Mouse (Mus musculus) megakaryocyte, embryonic 14.5 days (primary cell): ENCODE results near the gene Megf8. TPM values are rescaled to one million over a fixed set of nuclear protein-coding genes. Genes with fewer than 3 reads are reported as not detected.
A peak's percentile ranks its signal among the peaks of the same experiment; 100 is the strongest.

Experiments used
- H3K27me3 ChIP-seq: replicated peaks from 2 replicates; pipeline ENCODE3; 2012; ENCODE audit warnings: inconsistent platforms
- H3K36me3 ChIP-seq: replicated peaks from 2 replicates; pipeline ENCODE3; 2012; ENCODE audit warnings: low read length, inconsistent platforms, mixed read lengths
- H3K4me1 ChIP-seq: 2 replicates; pipeline ENCODE4 v1.6.1; 2012; ENCODE audit warnings: inconsistent platforms
- H3K4me3 ChIP-seq: replicated peaks from 2 replicates; pipeline ENCODE3; 2012; ENCODE audit warnings: moderate library complexity, mild to moderate bottlenecking, inconsistent platforms
- H3K9me3 ChIP-seq: 2 replicates; pipeline ENCODE4 v1.6.1; 2012; ENCODE audit warnings: inconsistent platforms
- FLI1 ChIP-seq: IDR thresholded peaks from 2 replicates; pipeline ENCODE4 v1.6.1; 2012; ENCODE audit warnings: low read length, inconsistent platforms, mixed read lengths
- GATA1 ChIP-seq: IDR thresholded peaks from 3 replicates; pipeline ENCODE4 v1.6.1; 2012; ENCODE audit warnings: mixed read lengths, low read length, inconsistent platforms, borderline replicate concordance
- polyA plus RNA-seq: library from polyadenylated mRNA; stranded (reverse); fragments of >175 nt; gene quantifications from 2 replicates; pipeline ENCODE4 v1.2.3, GENCODE M21; 2012; ENCODE audit warnings: low replicate concordance; ENCODE audit not compliant: insufficient read depth

Megf8 gene
- polyA plus RNA-seq, result 9.7 and 10.3 TPM in 2 replicates

GRCm38 (mm10) chr7:25316532-25317445 is at the start of gene Megf8:
Gene Megf8 (plus strand): TSS chr7:25317164.
- TF ChIP-seq GATA1 (no peak), FLI1 (no peak)
- H3K9me3 ChIP-seq, result no peaks in the 10 kb centered on the region; the same call in 1 of the 2 replicates
- H3K4me1 ChIP-seq, result peaks cover 37% of the 10 kb centered on the region
- no peaks in the 10 kb centered on the region for H3K36me3 ChIP-seq
- H3K27me3 ChIP-seq, result peaks cover 42% of the 10 kb centered on the region
- H3K4me3 ChIP-seq, result peak within 1 kb of the TSS; percentile 96

- Histone ChIP-seq H3K27me3 (no peaks in the 10 kb centered on the region), H3K4me3 (peak within 1 kb of the TSS; percentile 98), H3K36me3 (peaks cover 27% of the 10 kb centered on the region), H3K9me3 (no peaks in the 10 kb centered on the region), H3K4me1 (peaks cover 60% of the 10 kb centered on the region)
- TF ChIP-seq GATA1 (no peak), FLI1 (no peak)
Observed at GRCm38 (mm10) chr7:25267301-25267750, 49.6 kb upstream of the Megf8 start, which contains the start of gene Cic. Gene Cic (plus strand): TSS chr7:25267704.

GRCm38 (mm10) chr7:25267751-25268463 is 49.1 kb upstream of the Megf8 start:
- Histone ChIP-seq H3K36me3 (peaks cover 32% of the 10 kb centered on the region), H3K27me3 (no peaks in the 10 kb centered on the region), H3K9me3 (no peaks in the 10 kb centered on the region), H3K4me1 (peaks cover 64% of the 10 kb centered on the region), H3K4me3 (peak overlapping the region; percentile 98)
- no peak for TF ChIP-seq GATA1
- no peak for TF ChIP-seq FLI1

- Histone ChIP-seq H3K36me3 (peaks cover 39% of the 10 kb centered on the region), H3K4me1 (peaks cover 69% of the 10 kb centered on the region), H3K27me3 (no peaks in the 10 kb centered on the region), H3K9me3 (no peaks in the 10 kb centered on the region), H3K4me3 (peak overlapping the region; percentile 98)
- TF ChIP-seq GATA1 (no peak), FLI1 (no peak)
Observed at GRCm38 (mm10) chr7:25268588-25268987, 48.4 kb upstream of the Megf8 start.

- peaks cover 44% of the 10 kb centered on the region for H3K36me3 ChIP-seq
- H3K27me3 ChIP-seq, result no peaks in the 10 kb centered on the region
- no peaks in the 10 kb centered on the region for H3K9me3 ChIP-seq
- peak overlapping the region; percentile 98 for H3K4me3 ChIP-seq
- no peak for TF ChIP-seq GATA1
- no peak for TF ChIP-seq FLI1
- peaks cover 73% of the 10 kb centered on the region for H3K4me1 ChIP-seq
Observed at GRCm38 (mm10) chr7:25269029-25269428, 47.9 kb upstream of the Megf8 start.

GRCm38 (mm10) chr7:25269545-25270271 is 47.3 kb upstream of the Megf8 start:
- TF ChIP-seq GATA1 (no peak), FLI1 (no peak)
- Histone ChIP-seq H3K9me3 (no peaks in the 10 kb centered on the region), H3K36me3 (peaks cover 50% of the 10 kb centered on the region), H3K27me3 (no peaks in the 10 kb centered on the region), H3K4me1 (peaks cover 75% of the 10 kb centered on the region), H3K4me3 (peak overlapping the region; percentile 98)

- peaks cover 63% of the 10 kb centered on the region for H3K36me3 ChIP-seq
- no peaks in the 10 kb centered on the region for H3K27me3 ChIP-seq
- no peak for TF ChIP-seq FLI1
- no peaks in the 10 kb centered on the region for H3K9me3 ChIP-seq
- peak overlapping the region; percentile 98 for H3K4me3 ChIP-seq
- H3K4me1 ChIP-seq, result peaks cover 88% of the 10 kb centered on the region
Observed at GRCm38 (mm10) chr7:25270652-25271633, 46.0 kb upstream of the Megf8 start.

- TF ChIP-seq GATA1 (no peak), FLI1 (no peak)
- Histone ChIP-seq H3K27me3 (no peaks in the 10 kb centered on the region), H3K4me3 (peak overlapping the region; percentile 33), H3K4me1 (peaks cover 88% of the 10 kb centered on the region), H3K36me3 (peaks cover 71% of the 10 kb centered on the region), H3K9me3 (no peaks in the 10 kb centered on the region)
Observed at GRCm38 (mm10) chr7:25271651-25272444, 45.1 kb upstream of the Megf8 start.
